Mouse (Mus musculus): ENCODE results near the gene Col4a1. TPM values are rescaled to one million over a fixed set of nuclear protein-coding genes. Genes with fewer than 3 reads are reported as not detected.
A peak's percentile ranks its signal among the peaks of the same experiment; 100 is the strongest.

Col4a1 gene
- polyA plus RNA-seq, 1 experiment from 2014 or later: 130 TPM

GRCm38 (mm10) chr8:11203260-11204110, 109.1 kb downstream of the Col4a1 start:
- no peaks in the 10 kb centered on the region for H3K27me3 ChIP-seq (ENCODE audit: control insufficient read depth, insufficient read depth, low read length)
- H3K9ac ChIP-seq (ENCODE audit: low read length): no peak overlapping the region
- H3K4me2 ChIP-seq (ENCODE audit: low read depth): no peak overlapping the region
- H3K9me3 ChIP-seq (ENCODE audit: control insufficient read depth, low read length): no peaks in the 10 kb centered on the region
- H3K36me3 ChIP-seq (ENCODE audit: control insufficient read depth, insufficient read depth, low read length): no peaks in the 10 kb centered on the region; the same call in 1 of the 2 replicates
- no peaks in the 10 kb centered on the region for H3K4me1 ChIP-seq (ENCODE audit: control insufficient read depth, insufficient read depth, low read length)
- ATAC-seq (ENCODE audit: insufficient read depth, low FRiP score, low TSS enrichment) (no peak), DNase-seq (ENCODE audit: low spot score) (peak; percentile 30)
- H3K27ac ChIP-seq (ENCODE audit: low read depth, low read length): no peak overlapping the region
- H3K4me3 ChIP-seq (ENCODE audit: low read depth, low read length): no peak overlapping the region
- 81% methylated on average over 12 of the region's 12 CpGs for WGBS

GRCm38 (mm10) chr8:11198650-11199049, 114.0 kb downstream of the Col4a1 start:
- ATAC-seq (ENCODE audit: insufficient read depth, low FRiP score, low TSS enrichment) (no peak), DNase-seq (ENCODE audit: low spot score) (no peak)
- no peaks in the 10 kb centered on the region; the same call in 1 of the 2 replicates for H3K36me3 ChIP-seq (ENCODE audit: control insufficient read depth, insufficient read depth, low read length)
- H3K27me3 ChIP-seq (ENCODE audit: control insufficient read depth, insufficient read depth, low read length): no peaks in the 10 kb centered on the region
- no peak overlapping the region for H3K27ac ChIP-seq (ENCODE audit: low read depth, low read length)
- 77% methylated on average over 7 of the region's 7 CpGs for WGBS
- H3K4me3 ChIP-seq (ENCODE audit: low read depth, low read length): no peak overlapping the region
- no peaks in the 10 kb centered on the region for H3K9me3 ChIP-seq (ENCODE audit: control insufficient read depth, low read length)
- no peaks in the 10 kb centered on the region for H3K4me1 ChIP-seq (ENCODE audit: control insufficient read depth, insufficient read depth, low read length)
- H3K4me2 ChIP-seq (ENCODE audit: low read depth): no peak overlapping the region
- no peak overlapping the region for H3K9ac ChIP-seq (ENCODE audit: low read length)

- WGBS: 81% methylated on average over 3 of the region's 3 CpGs
- H3K9ac ChIP-seq (ENCODE audit: low read length): no peak overlapping the region
- H3K9me3 ChIP-seq (ENCODE audit: control insufficient read depth, low read length): no peaks in the 10 kb centered on the region
- no peaks in the 10 kb centered on the region for H3K4me1 ChIP-seq (ENCODE audit: control insufficient read depth, insufficient read depth, low read length)
- no peaks in the 10 kb centered on the region for H3K27me3 ChIP-seq (ENCODE audit: control insufficient read depth, insufficient read depth, low read length)
- H3K27ac ChIP-seq (ENCODE audit: low read depth, low read length): no peak overlapping the region
- DNase-seq (ENCODE audit: low spot score) (no peak), ATAC-seq (ENCODE audit: insufficient read depth, low FRiP score, low TSS enrichment) (no peak)
- H3K4me3 ChIP-seq (ENCODE audit: low read depth, low read length): no peak overlapping the region
- no peak overlapping the region for H3K4me2 ChIP-seq (ENCODE audit: low read depth)
- no peaks in the 10 kb centered on the region; the same call in 1 of the 2 replicates for H3K36me3 ChIP-seq (ENCODE audit: control insufficient read depth, insufficient read depth, low read length)
These were observed 114.6 kb downstream of the Col4a1 start for GRCm38 (mm10) chr8:11197988-11198387.

- WGBS: 91% methylated on average over 11 of the region's 11 CpGs
- Histone ChIP-seq H3K4me3 (ENCODE audit: low read depth, low read length) (no peak overlapping the region), H3K27ac (ENCODE audit: low read depth, low read length) (no peak overlapping the region), H3K9me3 (ENCODE audit: control insufficient read depth, low read length) (no peaks in the 10 kb centered on the region), H3K4me1 (ENCODE audit: control insufficient read depth, insufficient read depth, low read length) (no peaks in the 10 kb centered on the region), H3K27me3 (ENCODE audit: control insufficient read depth, insufficient read depth, low read length) (no peaks in the 10 kb centered on the region), H3K4me2 (ENCODE audit: low read depth) (no peak overlapping the region), H3K9ac (ENCODE audit: low read length) (no peak overlapping the region), H3K36me3 (ENCODE audit: control insufficient read depth, insufficient read depth, low read length) (no peaks in the 10 kb centered on the region; the same call in 1 of the 2 replicates)
- ATAC-seq (ENCODE audit: insufficient read depth, low FRiP score, low TSS enrichment): no peak
- DNase-seq (ENCODE audit: low spot score): no peak
These were observed 115.4 kb downstream of the Col4a1 start for GRCm38 (mm10) chr8:11197261-11197660.

GRCm38 (mm10) chr8:11192719-11193324, 119.8 kb downstream of the Col4a1 start:
- Histone ChIP-seq H3K27me3 (ENCODE audit: control insufficient read depth, insufficient read depth, low read length) (peaks cover 7% of the 10 kb centered on the region; the same call in 1 of the 2 replicates), H3K4me2 (ENCODE audit: low read depth) (no peak overlapping the region), H3K36me3 (ENCODE audit: control insufficient read depth, insufficient read depth, low read length) (no peaks in the 10 kb centered on the region), H3K9me3 (ENCODE audit: control insufficient read depth, low read length) (no peaks in the 10 kb centered on the region), H3K27ac (ENCODE audit: low read depth, low read length) (no peak overlapping the region), H3K9ac (ENCODE audit: low read length) (no peak overlapping the region), H3K4me1 (ENCODE audit: control insufficient read depth, insufficient read depth, low read length) (peaks cover 7% of the 10 kb centered on the region), H3K4me3 (ENCODE audit: low read depth, low read length) (no peak overlapping the region)
- DNase-seq (ENCODE audit: low spot score) (no peak), ATAC-seq (ENCODE audit: insufficient read depth, low FRiP score, low TSS enrichment) (no peak)
- 67% methylated on average over 12 of the region's 12 CpGs for WGBS

- Histone ChIP-seq H3K27ac (ENCODE audit: low read depth, low read length) (no peak overlapping the region), H3K4me1 (ENCODE audit: control insufficient read depth, insufficient read depth, low read length) (peaks cover 7% of the 10 kb centered on the region), H3K4me2 (ENCODE audit: low read depth) (peak overlapping the region; percentile 72), H3K9ac (ENCODE audit: low read length) (peak overlapping the region; percentile 37), H3K4me3 (ENCODE audit: low read depth, low read length) (peak overlapping the region; percentile 43), H3K9me3 (ENCODE audit: control insufficient read depth, low read length) (no peaks in the 10 kb centered on the region), H3K36me3 (ENCODE audit: control insufficient read depth, insufficient read depth, low read length) (no peaks in the 10 kb centered on the region), H3K27me3 (ENCODE audit: control insufficient read depth, insufficient read depth, low read length) (peaks cover 7% of the 10 kb centered on the region; the same call in 1 of the 2 replicates)
- WGBS: 2% methylated on average over 46 of the region's 46 CpGs
- ATAC-seq (ENCODE audit: insufficient read depth, low FRiP score, low TSS enrichment): peak; percentile 58
- peak; percentile 80 for DNase-seq (ENCODE audit: low spot score)
These were observed 124.9 kb downstream of the Col4a1 start for GRCm38 (mm10) chr8:11187581-11188271.

- Histone ChIP-seq H3K27me3 (ENCODE audit: control insufficient read depth, insufficient read depth, low read length) (peaks cover 7% of the 10 kb centered on the region; the same call in 1 of the 2 replicates), H3K9me3 (ENCODE audit: control insufficient read depth, low read length) (no peaks in the 10 kb centered on the region), H3K4me2 (ENCODE audit: low read depth) (no peak overlapping the region), H3K27ac (ENCODE audit: low read depth, low read length) (no peak overlapping the region), H3K9ac (ENCODE audit: low read length) (no peak overlapping the region), H3K4me3 (ENCODE audit: low read depth, low read length) (no peak overlapping the region), H3K36me3 (ENCODE audit: control insufficient read depth, insufficient read depth, low read length) (no peaks in the 10 kb centered on the region), H3K4me1 (ENCODE audit: control insufficient read depth, insufficient read depth, low read length) (peaks cover 10% of the 10 kb centered on the region)
- ATAC-seq (ENCODE audit: insufficient read depth, low FRiP score, low TSS enrichment) (no peak), DNase-seq (ENCODE audit: low spot score) (no peak)
- WGBS: 80% methylated on average over 4 of the region's 4 CpGs
These were observed 126.2 kb downstream of the Col4a1 start for GRCm38 (mm10) chr8:11186456-11186855.

GRCm38 (mm10) chr8:11185672-11186071, 127.0 kb downstream of the Col4a1 start:
- DNase-seq (ENCODE audit: low spot score) (no peak), ATAC-seq (ENCODE audit: insufficient read depth, low FRiP score, low TSS enrichment) (no peak)
- no peaks in the 10 kb centered on the region for H3K36me3 ChIP-seq (ENCODE audit: control insufficient read depth, insufficient read depth, low read length)
- no peak overlapping the region for H3K4me3 ChIP-seq (ENCODE audit: low read depth, low read length)
- no peak overlapping the region for H3K9ac ChIP-seq (ENCODE audit: low read length)
- WGBS: 95% methylated on average over 2 of the region's 2 CpGs
- peaks cover 18% of the 10 kb centered on the region for H3K4me1 ChIP-seq (ENCODE audit: control insufficient read depth, insufficient read depth, low read length)
- no peaks in the 10 kb centered on the region for H3K9me3 ChIP-seq (ENCODE audit: control insufficient read depth, low read length)
- H3K4me2 ChIP-seq (ENCODE audit: low read depth): no peak overlapping the region
- no peak overlapping the region for H3K27ac ChIP-seq (ENCODE audit: low read depth, low read length)
- peaks cover 7% of the 10 kb centered on the region; the same call in 1 of the 2 replicates for H3K27me3 ChIP-seq (ENCODE audit: control insufficient read depth, insufficient read depth, low read length)

Measured in neural tube, embryonic 11.5 days (tissue).